Mouse (Mus musculus): ENCODE measurements around the gene Gp1bb. TPM values are rescaled to one million over a fixed set of nuclear protein-coding genes. Genes with fewer than 3 reads are reported as not detected.

Gp1bb gene
- total RNA-seq, 2 experiments from 2014 or later, result 1.7 TPM; not detected in 1

- ATAC-seq (replicated peaks; ENCODE audit: low FRiP score, poor library complexity, severe bottlenecking), result no peak
Observed at GRCm38 (mm10) chr16:18629390-18630231, 7.4 kb upstream of the Gp1bb start, which contains the start of gene Sept5. Sept5 (minus strand) TSS chr16:18629954.

- no peak for ATAC-seq (replicated peaks; ENCODE audit: low FRiP score, poor library complexity, severe bottlenecking)
Observed at GRCm38 (mm10) chr16:18628948-18629340, 6.7 kb upstream of the Gp1bb start.

GRCm38 (mm10) chr16:18628206-18628947, 6.2 kb upstream of the Gp1bb start:
- ATAC-seq (replicated peaks; ENCODE audit: low FRiP score, poor library complexity, severe bottlenecking), result no peak

- ATAC-seq (replicated peaks; ENCODE audit: low FRiP score, poor library complexity, severe bottlenecking), result no peak
Observed at GRCm38 (mm10) chr16:18627163-18627562, 5.0 kb upstream of the Gp1bb start.

- ATAC-seq (replicated peaks; ENCODE audit: low FRiP score, poor library complexity, severe bottlenecking), result peak; percentile 28; the same call in 1 of the 2 replicates
Observed at GRCm38 (mm10) chr16:18626376-18626878, 4.2 kb upstream of the Gp1bb start, which contains the start of gene Gm49601. Gm49601 (minus strand) TSS chr16:18626427.

GRCm38 (mm10) chr16:18625791-18626311, 3.6 kb upstream of the Gp1bb start:
- no peak for ATAC-seq (replicated peaks; ENCODE audit: low FRiP score, poor library complexity, severe bottlenecking)

- ATAC-seq (replicated peaks; ENCODE audit: low FRiP score, poor library complexity, severe bottlenecking), result no peak
Observed at GRCm38 (mm10) chr16:18625097-18625496, 2.9 kb upstream of the Gp1bb start.

- ATAC-seq (replicated peaks; ENCODE audit: low FRiP score, poor library complexity, severe bottlenecking), result no peak
Observed at GRCm38 (mm10) chr16:18624641-18625040, 2.4 kb upstream of the Gp1bb start.

DNA sequence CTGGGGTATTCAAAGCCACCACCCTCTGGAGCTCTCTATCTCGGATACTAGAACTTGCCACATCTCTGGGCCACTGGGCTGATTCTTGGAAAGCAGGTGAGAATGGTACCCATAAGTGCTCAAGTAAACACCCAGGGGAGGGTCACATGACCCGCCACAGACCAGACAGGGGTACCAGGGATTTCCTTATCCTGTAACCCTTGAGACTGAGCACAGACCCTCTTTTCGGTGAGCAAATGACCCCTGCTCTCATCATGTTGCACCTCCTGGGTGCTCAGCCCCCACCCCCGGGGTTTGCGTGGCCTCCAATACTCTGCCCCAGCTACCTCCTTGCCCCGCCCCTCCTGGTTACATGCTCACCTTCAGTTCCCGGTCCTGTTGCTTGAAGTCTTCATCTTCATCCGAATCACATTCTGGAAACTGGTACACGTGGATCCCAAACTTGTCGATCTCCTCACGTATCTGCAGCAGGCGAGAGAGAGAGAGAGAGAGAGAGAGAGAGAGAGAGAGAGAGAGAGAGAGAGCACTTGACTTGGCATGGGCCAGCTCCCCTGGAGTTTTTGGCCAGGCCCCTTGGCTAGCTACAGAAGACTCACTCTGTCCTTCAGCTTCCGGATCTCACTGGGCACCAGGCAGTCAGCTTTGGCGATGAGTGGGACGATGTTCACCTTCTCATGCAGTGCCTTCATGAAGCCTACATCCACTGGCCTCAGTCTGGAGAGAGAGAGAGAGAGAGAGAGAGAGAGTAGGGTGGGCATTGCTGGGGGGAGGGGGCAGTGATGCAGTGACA, 1.7 kb upstream of the Gp1bb start:
- no peak for ATAC-seq (replicated peaks; ENCODE audit: low FRiP score, poor library complexity, severe bottlenecking)

DNA sequence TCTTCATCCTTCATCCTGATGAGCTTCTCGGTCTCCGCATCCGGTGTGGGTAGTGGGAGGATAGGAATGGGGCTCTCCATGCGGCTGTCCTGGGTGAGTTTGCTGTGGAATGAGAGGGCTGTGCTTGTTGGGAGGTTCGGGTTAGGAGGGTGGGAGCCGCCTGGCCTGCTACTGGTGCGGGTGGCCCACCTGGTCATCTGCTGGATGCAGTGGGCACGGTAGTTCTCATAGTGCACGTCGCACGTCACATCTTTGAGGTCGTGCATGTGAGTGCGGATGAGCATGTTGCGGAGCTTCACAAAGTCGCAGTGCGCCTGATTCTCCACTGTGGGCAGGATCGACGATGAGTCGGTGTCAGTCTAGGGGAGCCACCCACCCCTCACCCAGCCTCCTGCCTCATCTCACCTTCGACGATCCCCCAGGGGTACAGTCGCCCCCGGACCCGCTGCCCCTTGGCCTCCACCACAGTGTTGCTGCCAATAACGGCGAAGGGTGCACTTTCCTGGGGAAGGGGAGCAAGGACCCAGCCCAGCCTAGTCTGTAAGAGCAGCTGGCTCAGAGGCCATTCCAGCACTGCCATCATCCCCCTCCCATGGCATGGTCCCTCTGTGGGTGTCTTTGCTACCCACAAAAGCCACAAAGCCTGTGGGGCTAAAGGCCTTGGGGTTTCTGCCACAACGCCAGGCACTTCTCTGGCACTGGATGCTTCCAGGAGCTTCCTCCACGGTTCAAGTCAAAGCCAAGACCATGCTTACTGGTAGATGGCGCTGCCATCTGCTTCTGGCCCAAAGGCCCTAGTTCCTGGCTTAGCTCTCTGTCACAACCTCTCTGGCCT, 930 bp upstream of the Gp1bb start:
- ATAC-seq (replicated peaks; ENCODE audit: low FRiP score, poor library complexity, severe bottlenecking), result no peak

DNA sequence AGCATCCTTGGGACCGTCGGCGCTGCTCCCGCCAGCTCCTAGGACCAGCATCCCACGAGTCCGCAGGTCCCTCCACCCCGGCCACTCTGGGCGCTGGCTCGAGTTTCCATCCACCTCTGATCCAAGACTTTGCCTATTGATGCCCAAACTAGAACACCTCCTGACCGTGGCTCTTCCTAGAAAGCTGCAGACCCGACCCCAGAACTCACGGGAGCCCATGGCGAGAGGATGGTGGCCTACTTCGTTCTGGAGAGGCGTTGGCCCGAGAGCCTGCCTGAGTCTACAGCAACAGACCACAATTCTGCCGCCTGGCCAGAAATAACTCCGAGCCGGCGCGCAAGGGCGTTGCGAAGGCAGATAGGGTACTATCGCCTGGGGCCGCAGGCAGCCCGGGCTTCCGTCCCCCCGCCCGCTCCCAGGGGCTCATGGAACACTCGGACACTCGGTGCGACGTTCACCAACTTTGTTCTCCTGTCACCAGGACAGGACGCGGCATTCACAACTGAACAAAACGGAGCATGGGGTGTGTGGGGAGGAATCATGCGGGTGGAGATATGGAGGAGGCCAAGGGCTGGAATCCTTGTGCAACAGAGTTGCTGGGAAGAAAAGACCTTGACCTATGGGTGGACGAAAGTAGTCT, 721 bp downstream of the Gp1bb start:
- no peak for ATAC-seq (replicated peaks; ENCODE audit: low FRiP score, poor library complexity, severe bottlenecking)

GRCm38 (mm10) chr16:18620601-18621361, 1.4 kb downstream of the Gp1bb start:
- ATAC-seq (replicated peaks; ENCODE audit: low FRiP score, poor library complexity, severe bottlenecking), result no peak

- ATAC-seq (replicated peaks; ENCODE audit: low FRiP score, poor library complexity, severe bottlenecking), result no peak
Observed at GRCm38 (mm10) chr16:18620201-18620600, 2.0 kb downstream of the Gp1bb start.

- ATAC-seq (replicated peaks; ENCODE audit: low FRiP score, poor library complexity, severe bottlenecking), result no peak
Observed at GRCm38 (mm10) chr16:18619110-18619509, 3.1 kb downstream of the Gp1bb start.

- no peak for ATAC-seq (replicated peaks; ENCODE audit: low FRiP score, poor library complexity, severe bottlenecking)
Observed at GRCm38 (mm10) chr16:18618297-18618696, 3.9 kb downstream of the Gp1bb start.

DNA sequence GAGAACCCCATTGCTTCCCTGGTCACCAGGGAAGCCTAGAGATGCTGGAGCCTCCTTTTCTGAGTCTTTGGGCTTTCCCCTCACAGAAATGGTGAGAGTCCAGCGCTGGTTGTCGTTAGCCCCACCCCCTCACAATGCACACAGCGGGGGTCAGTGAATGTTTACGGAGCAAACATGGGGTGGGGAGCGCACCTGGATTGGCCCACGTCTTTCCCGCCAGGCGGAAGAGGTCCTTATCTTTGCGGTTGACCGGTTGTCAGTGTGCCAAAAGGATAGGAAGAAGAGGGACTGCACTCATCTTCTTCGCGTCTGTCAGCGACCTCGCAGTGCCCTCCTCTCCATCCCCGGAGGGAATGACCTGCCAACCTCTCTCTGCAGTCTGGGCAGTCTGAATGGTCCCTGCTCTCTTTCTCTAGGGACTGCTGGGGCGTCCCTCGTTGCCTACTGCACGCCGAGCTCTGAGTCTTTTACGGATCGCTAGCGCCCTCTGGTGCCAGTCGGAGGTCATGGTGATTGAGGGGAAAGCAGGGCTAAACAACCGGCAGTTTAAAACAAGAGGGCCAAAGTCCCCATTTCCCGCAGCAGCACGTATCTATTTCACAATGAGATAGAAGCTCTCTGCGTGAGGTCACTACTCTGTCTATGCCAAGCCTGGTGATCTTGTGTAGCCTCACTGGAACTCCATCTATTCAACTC, 4.7 kb downstream of the Gp1bb start:
- peak; percentile 70 for ATAC-seq (replicated peaks; ENCODE audit: low FRiP score, poor library complexity, severe bottlenecking)

DNA sequence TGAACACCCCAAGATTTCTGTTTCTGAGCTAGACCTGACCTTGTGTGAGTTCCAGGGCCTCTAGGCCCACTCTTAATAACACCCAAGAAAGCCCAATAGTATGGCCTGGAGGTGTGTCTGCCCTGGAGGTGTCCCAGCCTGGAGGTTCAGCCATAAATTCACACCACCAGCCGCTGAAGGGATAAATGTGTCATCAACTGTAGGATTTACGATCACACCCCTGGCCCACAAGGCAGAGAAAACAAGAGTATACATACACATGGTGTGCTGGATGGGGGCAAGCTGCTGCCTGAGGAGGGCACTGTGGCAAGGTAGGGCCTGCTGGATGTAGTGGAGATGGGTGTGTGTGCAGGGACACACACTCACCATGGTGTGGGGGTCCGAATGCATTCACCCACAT, 8.9 kb downstream of the Gp1bb start:
- no peak for ATAC-seq (replicated peaks; ENCODE audit: low FRiP score, poor library complexity, severe bottlenecking)
